Mouse (Mus musculus) adipocyte (in vitro differentiated cells): ENCODE results near the gene Cdkn2d.

Experiments
- DNase-seq: peaks from one replicate; pipeline ENCODE4 v3.0.0-alpha.2; 2016; ENCODE audit warnings: low spot score

Cdkn2d gene

DNA sequence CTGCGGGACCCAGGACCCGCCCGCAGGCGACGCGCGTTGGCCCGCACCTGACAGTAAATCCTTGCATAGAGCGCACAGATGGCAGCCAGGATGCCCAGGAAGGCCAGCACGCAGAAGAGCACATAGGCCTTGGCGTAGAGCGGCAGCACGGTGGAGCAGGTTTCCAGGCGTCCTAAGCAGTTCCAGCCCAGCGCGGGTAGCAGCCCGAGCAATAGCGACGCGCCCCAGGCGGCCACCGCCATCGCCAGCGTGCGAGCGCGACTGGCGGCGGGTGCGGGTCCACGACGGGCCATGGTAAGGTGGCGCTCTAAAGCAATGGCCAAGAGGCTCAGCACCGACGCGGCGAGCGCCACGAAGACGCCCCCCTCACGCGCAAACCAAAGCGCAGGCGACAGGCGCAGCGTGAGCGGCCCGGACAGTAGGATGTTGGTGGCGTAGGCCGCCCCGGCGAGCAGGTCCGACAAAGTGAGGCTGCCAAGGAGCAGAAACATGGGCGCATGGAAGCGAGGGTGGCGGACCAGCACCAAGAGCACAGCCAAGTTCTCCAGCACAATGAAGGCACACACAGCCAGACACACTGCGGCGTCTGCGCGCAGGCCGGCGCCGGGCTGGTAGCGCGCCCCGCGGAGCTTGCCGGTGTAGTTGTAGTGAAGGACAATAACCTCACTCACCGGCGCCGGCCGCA lies 46.6 kb downstream of the Cdkn2d start:
- no peak for DNase-seq

DNA sequence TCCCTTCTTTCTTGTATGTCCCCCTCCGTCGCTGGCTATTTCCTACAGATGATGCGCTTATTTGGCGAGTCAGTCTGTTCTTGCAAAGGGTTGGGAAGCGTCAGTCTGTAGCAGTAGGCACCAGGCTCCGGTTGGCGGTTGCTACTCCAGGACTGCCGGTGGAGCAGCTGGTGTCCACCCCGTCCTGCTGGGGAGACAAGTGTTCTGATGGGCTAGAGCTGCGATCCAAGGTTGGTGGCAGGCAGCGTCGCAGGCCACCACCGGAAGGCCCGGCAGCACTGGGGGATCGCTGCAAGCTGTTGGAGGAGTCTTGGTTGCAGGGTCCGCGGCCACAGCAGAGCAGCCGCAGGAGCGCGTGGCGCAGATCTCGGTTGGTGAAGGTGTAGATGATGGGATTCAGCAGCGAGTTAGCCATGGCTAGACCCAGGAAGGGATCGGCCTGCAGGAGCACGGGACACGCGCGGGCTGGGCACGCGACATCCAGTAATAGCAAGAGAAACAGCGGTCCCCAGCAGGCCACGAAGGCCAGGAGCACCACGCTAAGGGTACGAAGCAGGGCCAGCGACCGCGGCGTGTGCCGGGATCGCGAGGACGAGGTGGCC lies 47.3 kb downstream of the Cdkn2d start:
- no peak for DNase-seq

DNA sequence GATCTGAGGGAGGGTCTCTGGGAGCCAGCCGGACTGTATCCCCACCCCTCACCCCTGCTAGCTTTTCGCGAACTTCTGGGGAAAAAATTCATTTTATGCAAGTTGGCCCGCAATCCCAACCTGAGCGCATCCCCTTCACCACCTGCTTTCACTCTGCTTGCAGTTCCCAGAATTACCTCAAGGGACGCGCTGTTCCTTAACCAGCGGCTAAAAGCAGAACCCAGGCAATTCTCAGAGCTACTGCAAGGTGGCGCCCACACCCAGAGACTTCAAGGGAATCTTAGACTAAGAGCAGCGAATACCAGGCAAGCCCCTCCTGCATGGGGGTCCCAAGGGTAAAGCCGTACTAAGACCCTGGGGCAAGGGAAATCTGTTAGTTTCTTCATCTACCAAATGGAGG lies 49.9 kb downstream of the Cdkn2d start:
- DNase-seq: peak; percentile 53

DNA sequence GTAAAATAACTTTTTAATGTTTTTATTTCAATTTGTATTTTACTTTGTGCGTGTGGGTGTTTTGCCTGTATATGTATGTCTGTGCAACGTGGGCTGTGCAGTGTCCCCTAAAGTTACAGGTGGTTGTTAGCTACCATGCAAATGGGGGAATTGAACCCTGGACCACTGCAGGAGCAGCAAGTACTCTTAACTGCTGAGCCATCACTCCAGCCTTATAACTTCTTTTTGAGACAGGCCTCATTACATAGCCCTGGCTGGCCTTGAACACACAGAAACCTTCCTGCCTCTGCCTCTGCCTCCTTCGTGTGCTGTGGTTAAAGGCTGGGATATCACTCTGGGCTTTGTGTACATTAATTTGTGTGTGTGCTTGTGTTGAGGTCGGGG lies 51.8 kb downstream of the Cdkn2d start:
- DNase-seq: no peak

DNA sequence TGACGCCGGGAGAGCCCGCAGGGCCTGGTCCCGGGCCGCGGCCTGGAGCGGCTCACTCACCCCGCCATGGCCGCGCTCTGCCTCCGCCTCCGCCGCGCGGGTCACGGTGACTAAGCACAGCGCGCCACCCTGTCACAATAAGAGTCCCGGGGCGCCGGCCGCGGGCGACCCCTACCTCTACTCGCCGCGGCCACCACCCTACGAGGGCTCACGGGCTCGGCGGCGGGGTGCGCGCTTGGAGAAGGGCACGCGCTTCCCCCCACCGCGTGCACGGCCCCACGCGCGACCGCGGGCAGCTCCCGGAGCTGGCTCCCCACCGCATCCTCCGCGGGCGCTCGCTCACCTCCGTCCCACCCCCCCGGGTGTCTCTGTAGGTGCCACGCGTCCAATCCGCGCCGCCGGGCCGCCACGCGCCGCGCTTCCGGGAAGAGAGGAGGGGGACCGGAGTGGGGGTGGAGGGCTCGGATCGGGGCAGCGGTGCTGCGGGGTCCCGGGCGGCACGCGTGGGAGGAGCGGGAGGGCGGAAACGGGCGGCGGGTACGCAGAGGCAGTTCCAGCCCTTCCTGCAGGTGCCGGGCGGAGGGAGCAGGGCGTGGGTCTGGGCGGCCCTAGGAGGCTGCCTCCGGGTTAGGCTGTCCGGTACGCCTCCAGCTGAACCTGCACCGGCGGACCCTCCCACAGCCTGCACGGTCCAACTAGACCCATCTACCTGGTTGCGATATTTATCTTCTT lies 52.3 kb downstream of the Cdkn2d start, which contains the start of gene Keap1:
Keap1 (minus strand) TSS at position 629 of the 732 bp plus-strand sequence.
- peak; percentile 58 for DNase-seq
